Mouse (Mus musculus): ENCODE results near the gene Gm17019.
"Not testable (repeated sequence)": the region's sequence is repeated elsewhere in the genome, so short reads cannot be mapped to it uniquely, and the experiment has no call there.

- TF ChIP-seq POLR2A (IDR thresholded peaks at IDR 0.05; ENCODE audit: low read depth, low read length); CTCF (IDR thresholded peaks at IDR 0.05; ENCODE audit: extremely low read depth, insufficient read length, insufficient replicate concordance, low read depth, low read length): not testable (repeated sequence)
These were observed 29.6 kb upstream of the Gm17019 start for GRCm38 (mm10) chr5:15062385-15062715.
